Mouse (Mus musculus): ENCODE results near the gene Nbas.

GRCm38 (mm10) chr12:13448916-13449315 is 180.0 kb downstream of the Nbas start:
- TF ChIP-seq CTCF (IDR thresholded peaks at IDR 0.05; ENCODE audit: low read depth) (no peak), EP300 (IDR thresholded peaks at IDR 0.05; ENCODE audit: low read depth) (no peak)
